ENCODE assay signal across 7 mouse cellular contexts in genomic region chr4:114666238-114666978, GRCm38 (mm10).
DNase-seq lines count a peak whose midpoint lies in the region; ATAC-seq and TF ChIP-seq lines count a peak whose summit lies in the region.

No protein-coding gene starts in this region.

- no peak for TF ChIP-seq POLR2A in lung, adult 2 months (IDR thresholded peaks at IDR 0.05; ENCODE audit: borderline replicate concordance, extremely low read depth, low read depth, low read length)

- no peaks in the 10 kb centered on the region for H3K36me3 ChIP-seq in forebrain, embryonic 12.5 days (replicated peaks)
- no peaks in the 10 kb centered on the region for H3K36me3 ChIP-seq in liver, embryonic 13.5 days
- H3K36me3 ChIP-seq in stomach, postnatal 0 days (ENCODE audit: control insufficient read depth, insufficient read depth, low read length): no peaks in the 10 kb centered on the region

- H3K4me1 ChIP-seq in lung, adult 2 months (ENCODE audit: control insufficient read depth, insufficient read depth, low read length): no peaks in the 10 kb centered on the region
- H3K4me1 ChIP-seq in forebrain, embryonic 12.5 days: peaks cover 21% of the 10 kb centered on the region
- peaks cover 41% of the 10 kb centered on the region for H3K4me1 ChIP-seq in liver, embryonic 13.5 days (replicated peaks)
- H3K4me1 ChIP-seq in stomach, postnatal 0 days (replicated peaks; ENCODE audit: control insufficient read depth, insufficient read depth): no peaks in the 10 kb centered on the region

- H3K9me3 ChIP-seq in forebrain, embryonic 12.5 days: no peaks in the 10 kb centered on the region
- H3K9me3 ChIP-seq in liver, embryonic 13.5 days (replicated peaks): no peaks in the 10 kb centered on the region
- no peaks in the 10 kb centered on the region for H3K9me3 ChIP-seq in stomach, postnatal 0 days (ENCODE audit: control insufficient read depth, low read length)

- TF ChIP-seq CTCF in lung, adult 2 months (IDR thresholded peaks at IDR 0.05; ENCODE audit: insufficient read depth, low read length): no peak
- no peak for TF ChIP-seq CTCF in stomach, postnatal 0 days (IDR thresholded peaks at IDR 0.05; ENCODE audit: low read depth)

- peak overlapping the region; percentile 49 for H3K4me2 ChIP-seq in forebrain, embryonic 12.5 days
- H3K4me2 ChIP-seq in liver, embryonic 13.5 days: peak overlapping the region; percentile 62
- peak overlapping the region; percentile 42 for H3K4me2 ChIP-seq in stomach, postnatal 0 days (replicated peaks; ENCODE audit: low read depth)

- H3K9ac ChIP-seq in forebrain, embryonic 12.5 days: no peak overlapping the region
- H3K9ac ChIP-seq in liver, embryonic 13.5 days: peak overlapping the region; percentile 43
- no peak overlapping the region for H3K9ac ChIP-seq in stomach, postnatal 0 days (ENCODE audit: low read length)

- DNase-seq in lung, postnatal 25 days (ENCODE audit: low spot score): peak; percentile 9
- DNase-seq in lung, adult 2 months: no peak
- no peak for DNase-seq in liver, embryonic 13.5 days
- peak; percentile 32 for DNase-seq in stomach, postnatal 0 days (ENCODE audit: low spot score)
- no peak for DNase-seq in spleen, postnatal 4 days (ENCODE audit: low spot score in 2 of 2)
- no peak for DNase-seq in spleen, postnatal 14 days (ENCODE audit: low spot score in 2 of 2)

- no peak for TF ChIP-seq EP300 in stomach, postnatal 0 days (optimal IDR thresholded peaks at IDR 0.05)

- ATAC-seq in forebrain, embryonic 12.5 days (ENCODE audit: low FRiP score): peak; percentile 58
- ATAC-seq in liver, embryonic 13.5 days (ENCODE audit: low read depth): no peak
- peak; percentile 10; the same call in 1 of the 2 replicates for ATAC-seq in stomach, postnatal 0 days (ENCODE audit: low FRiP score, low TSS enrichment)

- no peak overlapping the region for H3K27ac ChIP-seq in forebrain, embryonic 12.5 days
- no peak overlapping the region for H3K27ac ChIP-seq in liver, embryonic 13.5 days
- no peak overlapping the region for H3K27ac ChIP-seq in stomach, postnatal 0 days (replicated peaks)

- WGBS in lung, adult 2 months: 26% methylated on average over 41 of the region's 41 CpGs
- WGBS in forebrain, embryonic 12.5 days: 2% methylated on average over 41 of the region's 41 CpGs
- 14% methylated on average over 41 of the region's 41 CpGs for WGBS in liver, embryonic 13.5 days (ENCODE audit: insufficient replicate concordance)
- WGBS in stomach, postnatal 0 days: 15% methylated on average over 41 of the region's 41 CpGs

- peaks cover 96% of the 10 kb centered on the region for H3K27me3 ChIP-seq in forebrain, embryonic 12.5 days
- H3K27me3 ChIP-seq in liver, embryonic 13.5 days: peaks cover 24% of the 10 kb centered on the region
- H3K27me3 ChIP-seq in stomach, postnatal 0 days (ENCODE audit: control insufficient read depth, insufficient read depth, low read length): peaks cover 8% of the 10 kb centered on the region; the same call in 1 of the 2 replicates

- H3K4me3 ChIP-seq in lung, adult 2 months (replicated peaks; ENCODE audit: extremely low read depth, low read depth, low read length): no peak overlapping the region
- peak overlapping the region; percentile 27 for H3K4me3 ChIP-seq in forebrain, embryonic 12.5 days (replicated peaks)
- peak overlapping the region; percentile 33 for H3K4me3 ChIP-seq in liver, embryonic 13.5 days (replicated peaks)
- H3K4me3 ChIP-seq in stomach, postnatal 0 days (ENCODE audit: low read depth, low read length): peak overlapping the region; percentile 25

Comparison
In these comparisons a context has a peak if more than half of its experiments do, and no peak if none do; other contexts are left out.
1. DNase-seq: peak in lung, postnatal 25 days (single experiment) and stomach, postnatal 0 days (single experiment); none in lung, adult 2 months (single experiment), liver, embryonic 13.5 days (single experiment), spleen, postnatal 4 days (0 of 2) and spleen, postnatal 14 days (0 of 2).
2. Peak in every context shown above with its lines, with median percentiles within 50 percentile points of each other: H3K4me2 ChIP-seq.